Mouse (Mus musculus) heart, embryonic 16.5 days (tissue): ENCODE measurements around the gene Cyfip1. TPM values are rescaled to one million over a fixed set of nuclear protein-coding genes. Genes with fewer than 3 reads are reported as not detected.

Experiments
- ATAC-seq: fragments of 200-750 bp; cut with Nextera tagmentation; replicated peaks from 2 replicates; pipeline ENCODE4 v1.8.0; 2017; ENCODE audit warnings: moderate number of reproducible peaks; ENCODE audit not compliant: insufficient read depth, low FRiP score; ENCODE audit errors: extremely low read depth
- H3K27ac ChIP-seq: fragments of 300-500 bp; sonication (generic); 2 replicates; pipeline ENCODE4 v1.5.1; 2014; ENCODE audit warnings: mild to moderate bottlenecking, low read length, control low read depth, moderate library complexity
- H3K27me3 ChIP-seq: fragments of 300-500 bp; sonication (generic); 2 replicates; pipeline ENCODE4 v1.6.1; 2014; ENCODE audit warnings: low read length, mixed read lengths; ENCODE audit not compliant: control insufficient read depth, insufficient read depth
- H3K36me3 ChIP-seq: fragments of 300-500 bp; sonication (generic); 2 replicates; pipeline ENCODE4 v1.6.1; 2014; ENCODE audit not compliant: control insufficient read depth, insufficient read depth
- H3K4me1 ChIP-seq: fragments of 300-500 bp; sonication (generic); 2 replicates; pipeline ENCODE4 v1.6.1; 2014; ENCODE audit warnings: low read length, mixed read lengths; ENCODE audit not compliant: control insufficient read depth, insufficient read depth
- H3K4me2 ChIP-seq: fragments of 300-500 bp; sonication (generic); 2 replicates; pipeline ENCODE4 v1.6.1; 2014; ENCODE audit warnings: low read depth, mild to moderate bottlenecking, control low read depth, low read length
- H3K4me3 ChIP-seq: fragments of 300-500 bp; sonication (generic); 2 replicates; pipeline ENCODE4 v1.5.1; 2014; ENCODE audit warnings: mild to moderate bottlenecking, control low read depth, low read length
- H3K9ac ChIP-seq: fragments of 300-500 bp; sonication (generic); 2 replicates; pipeline ENCODE4 v1.6.1; 2014; ENCODE audit warnings: low read length, control low read depth
- H3K9me3 ChIP-seq: fragments of 300-500 bp; sonication (generic); replicated peaks from 2 replicates; pipeline ENCODE4 v1.6.1; 2016; ENCODE audit warnings: low read length; ENCODE audit not compliant: control insufficient read depth
- WGBS: fragments of 180-500 bp; shearing (Covaris S2); extraction: QIAGEN DNeasy Blood & Tissue Kit; methylation state at CpG from one replicate; pipeline ENCODE4 v1.1.7; 2014; 5-methylcytosine and 5-hydroxymethylcytosine counted together
- polyA plus RNA-seq: library from polyadenylated mRNA; unstranded; fragments of >200 nt; fragmentation: Nextera tagmentation; extraction: Ambion mirVana; gene quantifications from 2 replicates; pipeline ENCODE4 v1.2.1, GENCODE M21; 2015

Gene Cyfip1
- polyA plus RNA-seq, 1 experiment from 2014 or later, result 44.5 TPM

- Histone ChIP-seq H3K27me3 (no peaks in the 10 kb centered on the region), H3K4me1 (peaks cover 6% of the 10 kb centered on the region), H3K4me2 (no peak overlapping the region), H3K4me3 (no peak overlapping the region), H3K27ac (no peak overlapping the region), H3K36me3 (peaks cover 9% of the 10 kb centered on the region), H3K9me3 (0 out of 2 replicates have a peak, but pooled peaks cover 2% of the 10 kb centered on the region), H3K9ac (no peak overlapping the region)
- no peak for ATAC-seq
- WGBS, result 90% methylated on average over 3 of the region's 3 CpGs
Observed at GRCm38 (mm10) chr7:55957178-55957577, 115.6 kb downstream of the Cyfip1 start.

- H3K27ac ChIP-seq, result no peak overlapping the region
- peaks cover 9% of the 10 kb centered on the region for H3K36me3 ChIP-seq
- no peaks in the 10 kb centered on the region for H3K27me3 ChIP-seq
- H3K9ac ChIP-seq, result no peak overlapping the region
- H3K4me1 ChIP-seq, result peaks cover 9% of the 10 kb centered on the region
- ATAC-seq, result no peak
- H3K4me3 ChIP-seq, result no peak overlapping the region
- WGBS, result 93% methylated on average over 4 of the region's 4 CpGs
- H3K9me3 ChIP-seq, result 0 out of 2 replicates have a peak, but pooled peaks cover 2% of the 10 kb centered on the region
- no peak overlapping the region for H3K4me2 ChIP-seq
Observed at GRCm38 (mm10) chr7:55957916-55958315, 116.4 kb downstream of the Cyfip1 start.

- WGBS, result 90% methylated on average over 3 of the region's 3 CpGs
Observed at GRCm38 (mm10) chr7:55959801-55960200, 118.3 kb downstream of the Cyfip1 start.

GRCm38 (mm10) chr7:55960506-55960905 is 119.0 kb downstream of the Cyfip1 start:
- WGBS, result 95% methylated on average over 1 of the region's 1 CpGs
- Histone ChIP-seq H3K4me1 (peaks cover 11% of the 10 kb centered on the region), H3K4me2 (no peak overlapping the region), H3K4me3 (no peak overlapping the region), H3K36me3 (no peaks in the 10 kb centered on the region), H3K27me3 (no peaks in the 10 kb centered on the region), H3K27ac (no peak overlapping the region), H3K9ac (no peak overlapping the region), H3K9me3 (no peaks in the 10 kb centered on the region)
- ATAC-seq, result no peak

More at GRCm38 (mm10) chr7:55959801-55960200, 118.3 kb downstream of the Cyfip1 start:
- Histone ChIP-seq H3K4me1 (peaks cover 11% of the 10 kb centered on the region), H3K4me3 (no peak overlapping the region), H3K27ac (no peak overlapping the region), H3K4me2 (no peak overlapping the region), H3K9me3 (no peaks in the 10 kb centered on the region), H3K27me3 (no peaks in the 10 kb centered on the region), H3K36me3 (no peaks in the 10 kb centered on the region), H3K9ac (no peak overlapping the region)
- ATAC-seq, result no peak

- peak; percentile 95 for ATAC-seq
- Histone ChIP-seq H3K36me3 (no peaks in the 10 kb centered on the region), H3K9ac (peak within 1 kb of the TSS; percentile 96), H3K4me3 (peak within 1 kb of the TSS; percentile 96), H3K4me2 (peak within 1 kb of the TSS; percentile 88), H3K4me1 (peaks cover 11% of the 10 kb centered on the region), H3K27me3 (no peaks in the 10 kb centered on the region), H3K27ac (peak within 1 kb of the TSS; percentile 89), H3K9me3 (no peaks in the 10 kb centered on the region)
- under 1% methylated on average over 70 of the region's 70 CpGs for WGBS
Observed at GRCm38 (mm10) chr7:55962004-55962908, 120.7 kb downstream of the Cyfip1 start, which contains the start of gene Nipa2. Gene Nipa2 (minus strand): TSS chr7:55962476.

GRCm38 (mm10) chr7:55966866-55967460 is 125.4 kb downstream of the Cyfip1 start:
- Histone ChIP-seq H3K27me3 (no peaks in the 10 kb centered on the region), H3K4me2 (no peak overlapping the region)
- WGBS, result 38% methylated on average over 3 of the region's 3 CpGs

GRCm38 (mm10) chr7:55968258-55968901 is 126.8 kb downstream of the Cyfip1 start:
- Histone ChIP-seq H3K4me2 (peak overlapping the region; percentile 66), H3K4me3 (peak overlapping the region; percentile 44), H3K36me3 (no peaks in the 10 kb centered on the region), H3K4me1 (no peaks in the 10 kb centered on the region; the same call in 1 of the 2 replicates), H3K27ac (no peak overlapping the region), H3K9me3 (no peaks in the 10 kb centered on the region), H3K27me3 (no peaks in the 10 kb centered on the region), H3K9ac (peak overlapping the region; percentile 30; the same call in 1 of the 2 replicates)
- no peak; the same call in 1 of the 2 replicates for ATAC-seq
- WGBS, result 33% methylated on average over 16 of the region's 16 CpGs

More at GRCm38 (mm10) chr7:55966866-55967460, 125.4 kb downstream of the Cyfip1 start:
- Histone ChIP-seq H3K9me3 (no peaks in the 10 kb centered on the region), H3K9ac (no peak overlapping the region), H3K36me3 (no peaks in the 10 kb centered on the region), H3K4me1 (peaks cover 5% of the 10 kb centered on the region; the same call in 1 of the 2 replicates), H3K4me3 (no peak overlapping the region), H3K27ac (no peak overlapping the region)
- ATAC-seq, result no peak

- Histone ChIP-seq H3K27me3 (no peaks in the 10 kb centered on the region), H3K9ac (no peak overlapping the region), H3K27ac (no peak overlapping the region), H3K4me3 (no peak overlapping the region), H3K4me2 (no peak overlapping the region), H3K36me3 (0 out of 2 replicates have a peak, but pooled peaks cover 2% of the 10 kb centered on the region), H3K4me1 (no peaks in the 10 kb centered on the region; the same call in 1 of the 2 replicates), H3K9me3 (no peaks in the 10 kb centered on the region; the same call in 1 of the 2 replicates)
- ATAC-seq, result no peak
- 68% methylated on average over 1 of the region's 1 CpGs for WGBS
Observed at GRCm38 (mm10) chr7:55969415-55969814, 127.9 kb downstream of the Cyfip1 start.
